Mouse (Mus musculus) heart, adult 2 months (tissue): ENCODE data around the gene 1700003F12Rik. TPM values are rescaled to one million over a fixed set of nuclear protein-coding genes. Genes with fewer than 3 reads are reported as not detected.
A peak's percentile ranks its signal among the peaks of the same experiment; 100 is the strongest.

Experiments used
- DNase-seq, 2 experiments: peaks; one replicate each; pipeline ENCODE4 v3.0.0; 2021
- H3K27ac ChIP-seq: fragments of 200-600 bp; 2 replicates; pipeline ENCODE4 v1.8.1; 2022
- H3K27me3 ChIP-seq: fragments of 200-500 bp; 2 replicates; pipeline ENCODE4 v1.6.1; 2012; ENCODE audit warnings: mild to moderate bottlenecking, low read length, inconsistent platforms, mixed read lengths; ENCODE audit not compliant: control insufficient read depth, insufficient read depth
- H3K36me3 ChIP-seq: fragments of 200-500 bp; 2 replicates; pipeline ENCODE4 v1.6.1; 2012; ENCODE audit warnings: low read length, inconsistent platforms; ENCODE audit not compliant: control insufficient read depth, insufficient read depth
- H3K4me1 ChIP-seq: fragments of 200-500 bp; 2 replicates; pipeline ENCODE4 v1.6.1; 2011; ENCODE audit warnings: low read length; ENCODE audit not compliant: control insufficient read depth, insufficient read depth
- H3K4me3 ChIP-seq: fragments of 200-600 bp; 2 replicates; pipeline ENCODE4 v1.8.1; 2022
- H3K79me2 ChIP-seq: fragments of 200-500 bp; replicated peaks from 2 replicates; pipeline ENCODE4 v1.6.1; 2012; ENCODE audit warnings: mild to moderate bottlenecking, inconsistent platforms, low read length, moderate library complexity, mixed read lengths; ENCODE audit not compliant: control insufficient read depth, insufficient read depth
- H3K9ac ChIP-seq: fragments of 200-500 bp; 2 replicates; pipeline ENCODE4 v1.6.1; 2012; ENCODE audit warnings: low read depth, mild to moderate bottlenecking, control low read depth, inconsistent platforms, low read length, mixed read lengths
- CTCF ChIP-seq: fragments of 200-600 bp; IDR thresholded peaks from 2 replicates; pipeline ENCODE4 v1.8.1; 2022; ENCODE audit warnings: antibody characterized with exemption, mild to moderate bottlenecking, moderate library complexity
- EP300 ChIP-seq: fragments of 200-500 bp; IDR thresholded peaks from 2 replicates; pipeline ENCODE4 v1.6.1; 2011; ENCODE audit warnings: low read depth, low read length, control low read depth; ENCODE audit not compliant: insufficient read depth
- POLR2A ChIP-seq: fragments of 200-500 bp; IDR thresholded peaks from 2 replicates; pipeline ENCODE4 v1.6.1; 2011; ENCODE audit warnings: mild to moderate bottlenecking, low read depth, low read length, control low read depth; ENCODE audit not compliant: insufficient read depth
- WGBS: fragments of 180-500 bp; shearing (Covaris S2); methylation state at CpG from one replicate; pipeline ENCODE4 v1.1.7; 2018; 5-methylcytosine and 5-hydroxymethylcytosine counted together
- intact Hi-C: fragments of 180-260 bp; cut with DNase I; formaldehyde crosslinking; loops from one replicate; pipeline ENCODE4 v1.15.1; 2025
- polyA plus RNA-seq: library from polyadenylated mRNA; depleted of rRNA; stranded (reverse); fragments of >200 nt; gene quantifications from 2 replicates; pipeline ENCODE4 v1.2.3, GENCODE M21; 2012
- total RNA-seq, 2 experiments: library from RNA; stranded (reverse); gene quantifications; 2 replicates each; pipeline ENCODE4 v1.2.3; 2021

Gene 1700003F12Rik
- total and polyA plus RNA-seq, 3 experiments, result 0.39 TPM; not detected in 2

DNA sequence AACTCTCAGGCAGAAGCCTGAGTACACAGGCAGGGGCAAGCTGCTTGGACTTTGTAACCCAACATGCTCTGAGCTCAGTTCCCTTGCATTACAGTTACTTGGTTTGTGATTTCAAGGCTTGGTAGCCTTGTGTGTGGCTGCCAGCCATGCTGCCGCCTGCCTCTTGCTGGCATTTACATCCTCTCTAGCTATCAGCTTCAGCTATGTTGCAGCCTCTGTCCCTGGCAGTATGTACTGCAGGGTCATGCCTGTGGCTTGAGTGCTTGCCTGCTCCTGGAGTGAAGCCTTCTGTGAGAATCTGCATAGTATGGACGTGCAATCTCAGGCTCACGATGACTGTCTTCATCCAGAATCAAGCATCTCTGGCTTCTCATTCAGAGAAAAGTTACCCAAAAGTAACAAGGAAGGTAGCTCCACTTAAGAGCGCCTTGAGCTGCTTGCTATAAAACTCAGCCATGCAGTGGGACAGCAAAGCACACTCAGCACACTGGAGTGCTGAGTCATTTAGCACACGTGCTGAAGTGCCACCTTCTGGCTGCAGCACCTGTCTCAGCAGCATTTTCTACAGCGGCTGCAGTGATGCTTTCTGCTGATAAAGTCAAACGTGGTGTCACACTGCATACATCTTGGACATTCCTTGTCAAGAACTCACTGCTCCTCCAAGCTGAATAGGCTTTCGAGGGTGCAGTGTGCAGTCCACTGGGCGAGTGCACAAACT, 39.2 kb upstream of the 1700003F12Rik start:
- no peaks in the 10 kb centered on the region; the same call in 1 of the 2 replicates for H3K79me2 ChIP-seq
- TF ChIP-seq EP300 (no peak), POLR2A (no peak), CTCF (peak; percentile 54)
- peak; percentile 10 to 18 for DNase-seq
- H3K9ac ChIP-seq, result no peak overlapping the region
- no peak overlapping the region for H3K27ac ChIP-seq
- peaks cover 4% of the 10 kb centered on the region; the same call in 1 of the 2 replicates for H3K36me3 ChIP-seq
- WGBS, result 60% methylated on average over 9 of the region's 9 CpGs
- no peaks in the 10 kb centered on the region for H3K27me3 ChIP-seq
- H3K4me3 ChIP-seq, result no peak overlapping the region
- peaks cover 3% of the 10 kb centered on the region; the same call in 1 of the 2 replicates for H3K4me1 ChIP-seq
- intact Hi-C loops, result loop anchor here (5.0 kb wide), 1 partner anchor 70 kb away; the partner anchor contains the start of gene Cbfa2t2

DNA sequence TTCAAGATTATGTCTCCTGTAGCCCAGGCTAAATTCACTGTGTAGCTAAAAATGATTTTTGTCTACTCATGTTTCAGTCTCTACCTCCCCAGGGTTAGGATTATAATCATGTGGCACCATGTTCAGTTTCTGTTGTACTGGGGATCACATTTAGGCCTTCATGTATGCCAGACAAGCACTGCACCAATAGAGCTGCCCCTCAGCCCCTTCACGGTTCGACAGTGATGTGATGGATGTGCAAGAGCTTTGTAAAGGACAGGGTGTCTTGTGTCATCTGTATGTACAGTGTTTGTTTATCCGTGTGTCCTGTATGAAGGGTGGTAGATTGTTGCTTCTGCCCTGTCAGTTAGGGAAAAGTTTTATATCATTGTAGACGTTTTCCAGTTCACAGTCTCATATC, 38.4 kb upstream of the 1700003F12Rik start:
- Histone ChIP-seq H3K27ac (no peak overlapping the region), H3K4me3 (no peak overlapping the region), H3K9ac (no peak overlapping the region), H3K27me3 (no peaks in the 10 kb centered on the region), H3K4me1 (peaks cover 3% of the 10 kb centered on the region; the same call in 1 of the 2 replicates), H3K36me3 (peaks cover 4% of the 10 kb centered on the region; the same call in 1 of the 2 replicates), H3K79me2 (no peaks in the 10 kb centered on the region; the same call in 1 of the 2 replicates)
- 90% methylated on average over 4 of the region's 4 CpGs for WGBS
- TF ChIP-seq POLR2A (no peak), EP300 (no peak), CTCF (no peak)
- no peak for DNase-seq
- intact Hi-C loops, result loop anchor here (5.0 kb wide), 1 partner anchor 71 kb away; the partner anchor contains the start of gene Cbfa2t2

DNA sequence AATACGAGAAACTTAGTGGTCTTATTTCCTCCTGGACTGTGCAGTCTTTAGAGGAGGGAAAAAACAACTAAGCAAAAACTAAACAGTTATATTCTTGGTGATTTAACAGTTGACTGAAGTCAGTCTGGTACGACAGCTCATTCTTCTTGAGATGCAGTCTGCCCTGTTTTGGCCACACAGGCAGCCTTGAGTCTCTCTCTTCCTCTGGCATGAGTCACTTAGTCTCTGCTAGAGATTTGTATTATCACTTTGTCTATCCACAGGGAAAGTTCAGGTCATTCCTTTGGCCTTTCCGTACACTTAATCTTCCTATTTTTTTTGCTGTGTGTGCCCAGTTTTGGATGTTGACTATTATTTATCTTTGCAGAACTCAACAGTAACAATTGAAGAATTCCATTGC, 36.7 kb upstream of the 1700003F12Rik start:
- DNase-seq, result no peak
- Histone ChIP-seq H3K4me1 (peaks cover 3% of the 10 kb centered on the region; the same call in 1 of the 2 replicates), H3K79me2 (no peaks in the 10 kb centered on the region), H3K9ac (no peak overlapping the region), H3K27me3 (no peaks in the 10 kb centered on the region), H3K36me3 (peaks cover 4% of the 10 kb centered on the region; the same call in 1 of the 2 replicates), H3K4me3 (no peak overlapping the region), H3K27ac (no peak overlapping the region)
- intact Hi-C loops, result no loop called here
- 83% methylated on average over 3 of the region's 3 CpGs for WGBS
- TF ChIP-seq EP300 (no peak), POLR2A (no peak), CTCF (no peak)

DNA sequence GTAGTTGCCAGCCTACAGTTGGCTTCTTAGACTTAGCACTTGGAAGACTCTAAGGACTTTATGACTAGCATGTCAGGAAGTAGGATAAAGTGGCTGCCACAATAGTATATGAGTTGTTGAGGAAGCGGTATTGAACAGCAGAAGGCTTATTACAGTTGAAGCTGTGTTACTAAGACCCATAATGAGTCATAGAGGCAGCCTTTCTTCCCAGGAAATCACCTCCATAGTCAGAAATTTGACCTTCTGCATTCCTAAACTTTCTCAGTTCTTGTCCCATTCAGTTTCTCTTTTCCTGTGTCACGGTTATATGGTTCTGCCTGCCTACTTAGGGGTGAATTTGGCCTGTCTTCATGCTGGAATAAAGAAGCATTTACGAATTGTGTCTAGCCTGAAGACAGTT, 29.9 kb upstream of the 1700003F12Rik start:
- intact Hi-C loops, result loop anchor here (5.0 kb wide), 1 partner anchor 100 kb away; no protein-coding TSS in a partner anchor
- WGBS, result 60% methylated on average over 3 of the region's 3 CpGs
- H3K27ac ChIP-seq, result no peak overlapping the region
- no peaks in the 10 kb centered on the region for H3K4me1 ChIP-seq
- no peak for DNase-seq
- no peak overlapping the region for H3K4me3 ChIP-seq
- no peaks in the 10 kb centered on the region for H3K79me2 ChIP-seq
- peaks cover 3% of the 10 kb centered on the region for H3K36me3 ChIP-seq
- TF ChIP-seq EP300 (no peak), POLR2A (no peak), CTCF (no peak)
- H3K27me3 ChIP-seq, result no peaks in the 10 kb centered on the region
- no peak overlapping the region for H3K9ac ChIP-seq

DNA sequence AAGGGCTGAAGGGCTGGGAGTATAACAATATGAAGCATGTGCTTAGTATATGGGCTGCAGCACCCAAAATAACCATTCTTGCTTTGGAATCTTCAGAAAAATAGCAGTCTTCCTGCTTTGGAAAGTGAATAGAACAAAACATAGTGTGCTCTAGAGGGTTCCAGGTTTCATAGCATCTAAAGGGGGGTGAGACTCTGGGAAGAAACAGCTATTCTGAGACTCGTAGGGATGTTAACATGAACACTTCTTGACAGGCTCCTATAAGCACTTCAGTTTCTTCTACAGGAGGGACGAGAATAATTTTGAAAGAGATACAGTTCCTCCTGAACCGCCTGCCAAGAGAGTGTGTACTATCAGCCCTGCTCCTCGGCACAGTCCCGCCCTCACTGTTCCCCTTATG, 29.5 kb upstream of the 1700003F12Rik start:
- peaks cover 3% of the 10 kb centered on the region for H3K36me3 ChIP-seq
- no peak overlapping the region for H3K4me3 ChIP-seq
- H3K27ac ChIP-seq, result no peak overlapping the region
- 73% methylated on average over 5 of the region's 5 CpGs for WGBS
- DNase-seq, result no peak
- intact Hi-C loops, result loop anchor here (5.0 kb wide), 1 partner anchor 100 kb away; no protein-coding TSS in a partner anchor
- no peak overlapping the region for H3K9ac ChIP-seq
- H3K79me2 ChIP-seq, result no peaks in the 10 kb centered on the region
- H3K27me3 ChIP-seq, result no peaks in the 10 kb centered on the region
- TF ChIP-seq CTCF (no peak), POLR2A (no peak), EP300 (no peak)
- H3K4me1 ChIP-seq, result no peaks in the 10 kb centered on the region

DNA sequence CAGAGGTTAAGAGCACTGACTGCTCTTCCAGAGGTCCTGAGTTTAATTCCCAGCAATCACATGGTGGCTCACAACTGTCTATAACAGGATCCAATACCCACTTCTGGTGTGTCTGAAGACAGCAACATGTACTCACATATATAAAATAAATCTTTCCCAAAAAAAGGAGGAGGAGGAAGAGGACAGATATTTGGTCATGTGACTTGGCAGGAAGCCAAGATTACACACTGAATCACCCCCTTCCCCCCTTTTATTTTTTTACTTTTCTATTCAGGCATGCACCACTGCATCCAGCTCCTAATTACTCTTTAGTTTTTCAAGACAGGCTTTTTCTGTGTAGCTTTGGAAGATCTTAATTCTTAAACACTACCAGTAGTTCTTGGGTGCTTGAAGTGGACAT, 25.4 kb upstream of the 1700003F12Rik start:
- TF ChIP-seq POLR2A, result no peak
- TF ChIP-seq CTCF, result no peak
- no peak for TF ChIP-seq EP300
- intact Hi-C loops, result no loop called here
- no peaks in the 10 kb centered on the region for H3K4me1 ChIP-seq
- no peak overlapping the region for H3K4me3 ChIP-seq
- peaks cover 3% of the 10 kb centered on the region; the same call in 1 of the 2 replicates for H3K36me3 ChIP-seq
- no peaks in the 10 kb centered on the region for H3K79me2 ChIP-seq
- DNase-seq, result no peak
- no peak overlapping the region for H3K9ac ChIP-seq
- no peak overlapping the region for H3K27ac ChIP-seq
- no peaks in the 10 kb centered on the region for H3K27me3 ChIP-seq
